Mouse (Mus musculus) urinary bladder, postnatal 36 days (tissue): Measurements from ENCODE around the gene Asna1.

Experiments
- DNase-seq, 2 experiments: peaks; one replicate each; pipeline ENCODE4 v3.0.0; 2022; ENCODE audit warnings: low spot score in 2 of 2, mixed read lengths in 1 of 2

The Asna1 gene

DNA sequence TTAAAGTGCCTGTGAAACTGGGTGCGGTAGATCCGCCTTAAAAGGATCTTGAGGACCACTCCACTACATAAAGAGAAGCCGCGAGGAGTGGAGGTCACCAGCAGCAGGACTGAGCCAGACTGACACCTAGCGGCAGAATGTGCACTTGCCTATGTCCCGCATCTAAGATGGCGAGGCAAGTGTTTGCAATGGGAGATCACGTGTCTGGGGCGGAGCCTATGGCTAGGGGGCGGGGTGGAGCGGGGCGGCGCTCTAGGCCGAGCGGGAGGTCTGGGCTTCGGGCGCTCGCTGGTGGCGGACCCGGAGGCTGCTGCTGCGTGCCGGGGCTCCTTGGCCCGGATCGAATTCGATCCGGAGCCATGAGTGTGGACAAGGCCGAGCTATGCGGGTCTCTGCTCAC, 34.7 kb downstream of the Asna1 start, which contains the start of gene Hook2:
Gene Hook2, plus strand, starts transcription at position 255 of the 400 bp plus-strand sequence.
- DNase-seq, result peak; percentile 96 to 97

DNA sequence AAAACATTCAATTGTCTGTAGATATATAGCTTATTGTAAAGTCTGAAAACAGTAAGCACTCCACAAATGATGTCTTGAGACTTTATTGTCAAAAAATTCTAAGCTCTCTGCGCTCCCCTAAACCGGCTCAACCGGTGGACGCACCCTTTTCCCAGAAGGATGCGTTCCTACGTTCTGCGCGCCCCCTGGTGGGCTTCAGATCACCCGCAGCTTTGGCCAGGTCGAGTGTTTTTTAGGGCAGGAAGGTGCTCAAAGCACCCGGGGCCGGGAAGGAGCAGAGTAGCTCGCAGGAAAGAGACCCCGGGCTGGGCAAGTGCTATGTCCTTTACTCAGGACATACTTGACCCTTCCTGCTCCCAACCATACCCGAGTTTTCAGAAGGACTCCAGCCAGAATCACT, 35.3 kb downstream of the Asna1 start:
- DNase-seq, result peak; percentile 93 to 95

DNA sequence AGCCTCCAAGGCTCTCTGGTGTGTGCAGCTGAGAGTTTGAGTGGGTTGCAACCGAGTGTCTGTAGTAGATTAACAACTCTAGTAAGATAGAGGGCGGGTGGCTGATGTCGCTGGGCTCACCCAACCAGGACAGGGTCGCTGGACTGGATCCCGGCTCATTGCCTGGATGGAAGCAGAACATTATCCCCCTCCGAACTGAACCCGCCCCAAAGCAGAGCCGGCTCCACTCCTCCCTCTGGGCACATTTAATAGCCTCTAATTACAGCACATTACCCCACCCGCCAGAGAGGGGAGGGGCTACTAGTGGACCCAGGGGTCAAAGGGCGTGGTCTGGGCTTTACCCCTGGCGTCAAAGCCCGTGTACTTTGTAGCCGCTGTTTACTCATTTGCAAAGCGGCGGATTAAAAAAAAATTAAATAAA, 35.8 kb downstream of the Asna1 start:
- DNase-seq, result peak; percentile 71 to 78

DNA sequence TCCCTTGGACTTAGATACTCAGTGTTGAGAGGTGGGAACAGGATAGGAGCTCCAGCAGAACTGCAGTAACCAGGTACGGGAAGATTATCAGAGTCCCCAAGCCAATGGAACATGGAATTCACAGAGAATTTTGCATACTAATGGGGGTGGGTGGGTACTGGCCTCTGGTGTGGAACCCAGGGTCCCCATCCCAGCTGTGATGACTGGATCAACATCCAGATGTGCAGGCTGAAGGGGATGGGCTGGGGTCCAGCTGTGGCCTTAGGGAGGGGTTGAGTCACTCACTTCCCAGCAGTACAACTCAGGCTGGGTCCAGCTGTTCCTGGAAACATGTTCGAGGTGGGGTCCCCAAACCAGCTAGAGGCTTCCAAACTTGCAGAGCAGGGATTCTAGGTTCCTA, 37.2 kb downstream of the Asna1 start:
- no peak for DNase-seq

DNA sequence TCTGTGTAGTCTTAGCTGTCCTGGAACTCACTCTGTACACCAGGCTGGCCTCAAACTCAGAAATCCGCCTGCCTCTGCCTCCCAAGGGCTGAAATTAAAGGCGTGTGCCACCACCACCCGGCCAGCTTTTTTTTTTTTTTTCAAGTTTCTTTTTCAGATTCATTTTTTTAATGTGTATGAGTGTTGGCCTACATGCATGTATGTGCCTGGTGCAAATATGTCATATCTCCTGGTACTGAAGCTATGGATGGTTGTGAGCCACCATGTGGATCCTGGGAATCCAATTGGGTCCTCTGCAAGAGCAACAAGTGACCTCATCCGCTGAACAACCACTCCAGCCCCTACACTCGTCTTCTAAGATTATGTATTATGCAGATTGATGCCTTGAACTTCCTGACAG, 37.7 kb downstream of the Asna1 start:
- DNase-seq, result no peak

DNA sequence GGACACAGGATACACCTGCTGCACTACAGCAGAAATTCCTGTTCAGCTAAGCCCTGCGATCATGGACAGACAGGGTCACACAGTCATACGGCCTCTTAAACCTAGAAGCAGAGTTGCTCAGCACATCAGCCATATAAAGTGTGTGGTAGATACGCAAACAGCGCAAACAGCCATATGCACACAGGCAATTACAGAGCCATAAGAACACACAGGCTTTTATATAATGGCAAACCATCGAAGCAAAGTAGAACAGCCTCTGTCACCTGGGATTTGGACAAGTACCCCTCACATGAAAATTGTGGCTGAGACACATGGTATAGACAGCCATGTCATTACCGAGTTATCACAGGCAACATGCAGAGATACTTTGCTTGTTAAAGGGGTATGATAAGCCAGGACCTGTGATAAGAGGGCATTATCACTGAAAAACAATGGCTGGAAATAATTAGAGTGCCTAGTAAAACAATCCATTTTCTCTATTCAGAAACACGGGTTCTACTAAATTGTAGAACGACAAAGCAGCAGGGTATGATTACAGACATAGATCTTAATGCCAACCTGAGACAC, 38.6 kb downstream of the Asna1 start:
- DNase-seq, result no peak

DNA sequence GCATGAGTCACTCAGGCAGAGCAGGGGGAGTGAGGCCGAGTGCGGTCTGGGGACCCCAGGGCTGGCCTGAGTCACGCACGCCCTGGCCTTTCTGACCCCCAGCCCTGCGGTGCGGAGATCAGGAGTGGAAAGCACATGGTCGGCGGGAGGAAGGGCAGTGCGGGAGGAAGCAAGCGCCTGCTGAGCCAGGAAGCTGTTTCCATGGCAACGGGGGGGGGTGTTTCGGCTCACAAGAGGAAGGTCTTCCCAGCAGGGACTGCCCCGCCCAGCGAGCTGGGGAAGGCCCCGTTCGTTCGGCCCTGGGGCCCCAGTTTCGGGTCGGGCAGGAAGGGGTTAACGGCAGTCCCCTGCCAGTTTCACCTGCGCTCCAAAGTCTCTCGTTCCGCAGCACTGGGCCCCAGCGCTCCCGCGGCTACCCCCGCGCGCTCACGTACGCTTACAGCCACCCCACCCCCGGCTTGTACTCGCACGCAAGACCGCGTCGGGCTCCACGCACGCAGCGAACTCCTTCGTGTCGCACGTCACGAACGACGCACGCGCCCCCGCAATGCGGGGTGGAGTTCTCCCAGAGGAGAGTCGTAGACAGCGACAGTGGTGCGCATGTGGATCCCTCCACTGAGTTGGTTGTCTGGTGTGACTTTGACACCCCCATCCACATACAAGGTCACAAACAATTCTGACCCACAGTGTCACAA, 39.2 kb downstream of the Asna1 start:
- DNase-seq, result peak; percentile 84 to 85

DNA sequence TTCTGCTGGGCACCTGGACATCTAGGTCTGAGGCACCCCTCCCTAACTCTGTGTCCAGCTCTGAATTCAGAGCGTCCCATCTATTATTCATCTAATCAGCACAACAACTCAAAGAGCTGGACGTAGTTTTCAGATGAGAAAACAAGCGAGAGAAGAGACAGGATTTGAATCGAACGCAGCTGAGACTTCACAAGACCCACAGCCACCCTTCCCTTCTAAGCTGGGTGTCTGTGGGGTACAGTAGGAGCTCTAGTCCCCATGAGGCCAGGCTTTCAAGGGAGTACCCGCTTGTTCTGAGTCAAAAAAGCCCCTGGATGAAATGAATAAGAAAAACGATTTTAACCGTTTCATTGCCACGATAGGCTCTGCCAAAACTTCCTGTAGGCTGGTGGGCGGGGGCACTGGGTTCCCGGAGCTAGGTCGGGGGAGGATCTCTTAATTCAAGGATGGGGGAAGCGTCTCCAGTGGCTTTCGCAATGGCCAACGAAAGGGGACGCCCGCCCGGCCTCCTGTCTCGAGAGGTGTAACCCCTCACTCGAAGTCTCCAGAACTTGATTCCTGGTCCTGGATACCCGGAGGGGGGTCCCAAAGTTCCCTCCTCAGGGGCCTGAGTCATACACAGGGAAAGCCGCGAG, 39.9 kb downstream of the Asna1 start:
- no peak for DNase-seq

DNA sequence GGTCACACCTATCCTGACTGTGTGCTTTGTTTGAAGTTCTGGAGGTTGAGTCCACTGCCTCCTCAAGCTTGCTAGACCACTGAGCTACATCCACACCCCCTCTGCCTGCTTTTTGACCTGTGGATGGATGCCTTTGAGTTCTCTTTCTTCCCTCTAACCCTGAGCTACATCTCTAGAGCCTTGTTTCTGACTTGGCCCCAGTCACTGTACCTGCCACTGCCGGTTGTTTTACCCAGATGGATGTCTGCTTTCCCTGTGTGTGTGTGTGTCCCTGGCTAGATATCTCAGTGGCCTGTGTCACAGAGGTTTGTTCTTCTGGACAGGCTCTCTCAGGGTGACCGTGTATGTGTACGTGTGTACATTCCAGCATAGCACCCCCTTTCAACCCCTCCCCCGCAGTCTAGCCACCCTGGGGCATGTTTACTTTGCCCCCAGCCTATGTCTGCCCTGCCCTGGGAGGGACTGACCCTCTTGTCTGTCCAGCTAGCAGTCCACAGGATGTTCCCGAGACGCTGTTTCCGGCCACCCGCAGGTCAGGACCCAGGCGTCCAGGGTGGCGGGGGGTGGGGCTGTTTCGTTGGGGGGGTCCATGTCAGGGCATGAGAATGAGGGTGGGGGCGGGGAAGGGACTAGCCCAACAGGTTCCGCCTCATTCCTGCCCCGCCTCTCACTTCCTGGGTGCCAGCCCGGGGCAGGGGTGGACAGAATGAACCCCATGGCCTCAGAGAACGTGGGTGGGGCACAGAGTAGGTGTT, 40.6 kb downstream of the Asna1 start:
- peak; percentile 68 to 74 for DNase-seq

DNA sequence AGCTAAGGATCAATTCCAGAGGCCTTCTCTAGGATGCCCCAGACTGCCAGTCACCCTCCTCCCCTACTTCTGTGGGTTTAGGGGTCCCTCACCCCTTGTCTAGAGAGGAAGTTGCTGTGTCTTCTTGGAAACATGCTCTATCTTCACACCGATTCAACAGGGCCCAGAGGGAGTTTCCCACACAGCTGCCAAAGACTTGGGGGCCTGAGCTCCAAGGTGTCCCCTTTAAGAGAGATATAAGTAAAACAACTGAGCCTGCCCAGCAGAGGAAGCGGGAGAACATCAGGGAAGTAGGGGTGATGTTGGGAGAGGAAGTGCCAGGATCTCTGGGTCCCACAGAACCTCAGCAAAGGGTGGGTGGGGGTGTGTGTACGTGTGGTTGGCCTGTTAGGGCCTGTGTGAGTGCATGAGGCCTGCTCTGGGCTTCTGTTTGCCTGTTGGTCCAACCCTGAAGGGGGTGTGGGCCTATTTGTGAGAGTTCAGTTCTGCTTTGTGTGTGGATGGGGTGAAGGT, 42.5 kb downstream of the Asna1 start:
- peak; percentile 62 for DNase-seq

DNA sequence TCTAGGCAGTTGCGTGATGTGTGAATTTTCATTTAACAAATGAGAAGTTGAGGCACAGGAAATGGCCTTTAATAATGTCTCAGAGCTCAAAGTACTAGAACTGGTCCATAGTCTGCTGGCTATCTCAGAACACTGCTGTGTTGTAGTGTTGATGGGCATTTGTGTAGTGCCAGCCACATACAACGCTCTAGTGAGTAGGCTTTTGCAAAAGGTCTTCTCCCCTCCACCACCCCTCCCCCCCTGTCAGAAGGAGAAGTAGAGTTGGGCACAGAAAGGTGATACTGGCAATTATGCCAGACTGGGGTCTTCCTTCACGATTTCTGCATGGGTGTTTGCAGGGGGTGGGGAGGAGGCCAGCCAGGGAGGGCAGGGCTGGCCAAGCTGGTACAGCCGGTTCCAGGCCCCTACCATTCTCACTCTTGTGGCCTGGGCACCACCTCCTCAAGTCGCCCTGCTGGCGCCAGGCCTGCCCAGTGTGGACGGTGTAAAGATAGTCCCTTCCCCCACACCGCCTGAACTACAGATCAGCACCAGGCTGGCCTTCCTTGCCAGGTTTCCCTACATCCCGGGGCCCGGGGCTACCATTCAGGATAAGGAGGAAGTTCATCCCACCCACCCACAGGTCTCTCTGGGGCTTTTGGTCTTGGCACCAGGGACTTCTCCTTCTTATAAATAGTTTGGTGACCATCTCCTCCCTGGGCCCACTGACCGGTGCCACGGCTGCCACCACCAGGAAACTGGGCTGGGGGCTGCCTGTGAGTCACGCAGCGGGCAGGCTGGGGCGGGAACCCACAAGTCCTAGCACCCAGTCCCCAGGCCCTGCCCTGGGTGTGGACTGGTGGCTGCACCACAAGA, 43.2 kb downstream of the Asna1 start:
- DNase-seq, result peak; percentile 72 to 81

DNA sequence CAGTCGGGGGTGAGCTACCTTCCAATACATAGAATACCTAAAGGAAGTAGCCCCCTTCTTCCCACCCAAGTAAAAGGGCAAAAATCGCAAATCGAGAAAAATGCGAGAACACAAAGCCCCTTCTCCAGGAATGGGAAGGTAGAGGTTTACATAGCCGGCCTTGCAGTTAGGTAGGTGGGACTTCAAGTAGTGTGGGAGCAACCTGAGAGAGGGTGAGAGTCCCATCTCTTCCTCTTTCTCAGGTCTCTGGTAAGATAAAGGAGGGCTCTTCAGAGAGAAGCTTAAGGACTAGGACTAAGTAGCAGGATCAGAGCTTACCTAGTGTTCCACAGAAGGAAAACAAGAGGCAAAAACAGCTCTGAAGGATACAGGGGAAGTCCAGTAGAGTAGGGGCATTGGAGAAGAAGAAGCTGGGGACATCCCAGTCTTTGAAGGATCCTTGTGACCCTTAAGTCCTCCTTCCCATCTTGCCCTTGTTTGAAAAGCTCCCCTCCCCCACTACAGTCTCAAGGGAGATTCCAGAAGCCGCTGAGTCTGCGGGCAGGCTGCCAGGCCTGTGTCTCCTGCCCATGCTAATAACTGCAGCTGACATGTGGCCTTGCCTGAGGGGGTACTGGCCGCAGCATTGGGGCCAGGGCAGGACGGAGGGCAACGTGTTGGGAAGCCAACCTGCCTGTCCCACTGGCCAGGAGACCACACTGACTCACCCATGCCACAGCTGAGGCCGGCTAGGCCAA, 44.3 kb downstream of the Asna1 start:
- peak; percentile 69 to 88 for DNase-seq

DNA sequence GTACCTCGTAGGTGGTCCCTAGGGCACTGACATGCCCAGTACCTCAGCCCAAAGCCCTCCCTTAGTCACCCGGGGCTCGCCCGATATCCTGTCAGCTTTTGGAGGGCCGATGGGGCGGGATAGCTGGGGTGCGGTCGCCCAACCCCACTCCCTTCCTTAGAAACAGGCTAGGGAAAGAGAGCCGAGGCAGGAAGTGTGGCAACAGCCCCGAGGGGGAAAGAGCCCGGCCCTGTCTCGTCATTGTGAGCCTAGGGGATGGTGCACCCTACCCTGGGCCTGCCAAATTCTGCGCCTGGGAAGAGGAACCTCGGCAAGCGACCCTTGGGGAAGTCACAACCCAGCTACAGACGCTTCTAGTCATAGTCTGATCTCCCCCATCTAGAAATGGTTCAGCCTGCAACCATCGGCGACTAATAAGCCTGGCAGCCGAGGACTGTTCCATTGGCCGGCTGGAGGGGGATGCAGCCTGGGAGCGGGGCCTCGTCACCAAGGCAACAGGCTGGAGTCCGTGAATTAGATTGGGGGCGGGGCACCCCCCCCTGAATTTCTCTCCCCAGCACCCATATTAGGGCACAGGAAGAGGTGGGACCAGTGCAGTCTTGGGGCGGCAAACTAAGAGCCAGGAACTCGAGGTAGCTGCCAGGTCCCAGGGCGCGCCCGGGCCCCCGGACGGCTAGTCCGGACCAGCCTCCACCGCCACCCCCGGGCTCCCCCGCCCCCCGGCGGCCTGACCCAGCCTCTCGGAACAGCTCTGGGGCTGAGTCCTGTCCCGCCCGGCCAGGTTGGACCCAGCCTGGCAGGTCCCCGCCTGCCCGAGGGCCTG, 45.3 kb downstream of the Asna1 start:
- DNase-seq, result peak; percentile 93

DNA sequence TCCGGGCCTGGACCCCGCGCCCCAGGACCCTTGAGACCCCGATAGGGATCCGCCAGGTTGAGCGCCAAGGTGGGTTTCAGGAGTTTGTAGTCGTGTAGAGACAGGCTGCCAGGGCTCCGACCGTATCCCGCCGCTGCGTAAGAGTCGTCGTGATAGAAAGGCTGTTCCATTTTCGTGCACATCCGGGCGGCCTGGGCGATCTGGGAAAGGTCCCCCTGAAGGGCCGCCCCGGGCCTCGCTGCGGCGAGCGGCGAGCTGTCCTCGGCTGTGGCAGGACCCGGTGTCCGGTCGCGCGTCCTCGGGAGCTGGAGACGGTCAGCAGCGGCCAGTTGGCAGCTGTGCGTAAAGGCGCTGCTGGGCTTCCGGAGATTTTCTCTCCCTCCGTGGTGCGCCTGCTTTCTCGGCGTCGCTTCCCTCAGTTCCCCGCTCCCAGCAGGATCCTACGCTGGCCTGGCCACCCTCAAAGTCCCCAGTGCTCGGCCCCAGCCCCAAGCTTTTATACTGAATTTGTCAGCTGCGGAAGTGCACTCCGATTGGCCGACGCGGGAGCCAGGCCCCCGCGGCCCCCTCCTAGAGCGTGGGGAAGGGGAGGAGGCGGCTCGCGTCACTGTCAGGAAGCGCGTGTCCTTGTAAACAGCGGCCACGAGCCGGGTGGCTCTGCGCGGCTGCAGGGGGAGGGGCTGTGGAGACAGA, 46.7 kb downstream of the Asna1 start, which contains the start of gene Junb:
Gene Junb, minus strand, starts transcription at position 471 of the 693 bp plus-strand sequence.
- peak; percentile 96 to 97 for DNase-seq

DNA sequence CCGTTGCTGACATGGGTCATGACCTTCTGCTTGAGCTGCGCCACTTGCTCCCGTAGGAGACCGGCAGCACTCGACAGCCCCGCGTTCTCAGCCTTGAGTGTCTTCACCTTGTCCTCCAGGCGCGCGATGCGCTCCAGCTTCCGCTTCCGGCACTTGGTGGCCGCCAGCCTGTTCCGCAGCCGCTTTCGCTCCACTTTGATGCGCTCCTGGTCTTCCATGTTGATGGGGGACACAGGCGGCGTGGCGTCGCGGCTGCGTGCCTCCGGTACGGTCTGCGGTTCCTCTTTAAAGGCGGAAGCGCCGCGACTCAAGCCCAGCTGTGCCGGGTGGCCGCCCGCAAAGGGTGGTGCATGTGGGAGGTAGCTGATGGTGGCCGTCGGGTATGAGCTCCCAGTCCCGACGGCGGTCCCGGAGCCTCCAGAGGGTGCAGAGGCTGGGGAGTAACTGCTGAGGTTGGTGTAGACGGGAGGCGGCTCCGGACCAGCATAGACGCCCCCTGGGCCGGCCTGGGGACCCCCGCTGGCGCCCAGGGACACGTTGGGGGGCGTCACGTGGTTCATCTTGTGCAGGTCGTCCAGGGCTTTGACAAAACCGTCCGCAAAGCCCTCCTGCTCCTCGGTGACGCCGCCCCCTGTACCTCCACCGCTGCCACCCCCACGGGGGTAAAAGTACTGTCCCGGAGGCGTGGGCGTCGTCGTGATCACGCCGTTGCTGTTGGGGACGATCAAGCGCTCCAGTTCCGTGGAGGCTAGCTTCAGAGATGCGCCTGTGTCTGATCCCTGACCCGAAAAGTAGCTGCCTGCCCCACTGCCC, 47.4 kb downstream of the Asna1 start:
- peak; percentile 58 to 59 for DNase-seq

DNA sequence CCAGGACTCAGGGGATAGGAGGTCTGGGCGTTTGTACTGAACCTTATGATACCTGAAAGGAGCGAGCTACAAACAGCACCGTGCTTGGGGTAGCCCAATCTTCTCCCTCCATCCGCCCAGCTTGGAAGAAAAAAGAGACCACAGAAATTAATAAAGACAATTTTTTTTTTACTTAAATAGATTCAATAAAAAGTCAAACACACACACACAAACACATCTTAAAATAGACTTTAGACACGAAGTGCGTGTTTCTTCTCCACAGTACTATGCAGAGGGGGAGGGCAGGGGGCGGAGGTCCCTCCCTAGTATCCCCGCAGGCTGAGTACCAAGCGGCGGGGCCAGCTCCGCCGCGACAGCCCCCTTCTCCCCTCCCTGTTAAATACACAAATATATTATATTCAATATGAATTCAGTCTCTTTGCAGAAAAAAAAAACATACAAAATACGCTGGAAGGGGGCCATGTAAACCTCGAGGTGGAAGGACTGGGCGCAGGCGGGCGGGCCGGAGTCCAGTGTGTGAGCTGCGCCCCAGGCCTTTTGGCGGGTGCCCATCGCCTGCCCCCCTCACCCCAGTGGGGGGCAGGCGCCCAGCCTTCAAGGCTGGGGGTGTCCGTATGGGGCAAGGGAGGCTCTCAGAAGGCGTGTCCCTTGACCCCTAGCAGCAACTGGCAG, 48.2 kb downstream of the Asna1 start:
- DNase-seq, result no peak

DNA sequence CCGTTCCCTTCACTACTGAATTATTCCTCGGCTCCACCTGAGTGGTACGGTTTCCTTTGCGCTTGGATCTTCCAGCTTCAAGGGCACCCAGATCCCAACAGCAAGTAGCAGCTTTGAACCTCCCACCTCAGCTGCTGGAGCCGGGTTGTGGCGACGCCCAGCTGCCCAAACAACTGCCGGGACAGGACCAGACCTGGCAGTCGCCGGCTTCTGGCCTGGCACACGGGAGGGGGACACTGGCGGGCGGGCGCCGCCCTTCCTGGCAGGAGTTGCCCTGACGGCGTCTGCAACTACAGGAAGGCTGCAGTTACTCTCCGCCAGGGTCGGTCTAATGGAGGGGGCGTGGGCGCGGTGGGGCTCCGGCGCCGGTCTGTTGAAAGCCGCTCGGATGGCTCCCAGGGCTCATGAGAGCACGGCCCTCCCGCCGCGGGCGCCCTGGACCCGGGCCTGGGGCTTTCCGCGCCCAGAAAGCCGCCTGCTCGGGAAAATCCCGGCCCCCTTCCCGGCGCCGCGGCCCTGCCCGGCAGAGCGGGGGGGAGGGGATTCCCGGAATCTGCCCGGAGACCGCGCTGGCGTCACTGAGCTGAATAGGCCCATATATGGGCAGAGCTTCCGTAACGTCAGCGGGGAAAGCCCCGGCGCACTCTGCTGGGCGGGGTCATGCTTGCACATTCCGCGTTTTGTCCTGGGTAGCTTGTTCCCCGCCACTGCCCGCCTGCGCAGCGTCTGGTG, 48.9 kb downstream of the Asna1 start:
- DNase-seq, result peak; percentile 95
